Mouse (Mus musculus) cortical plate, adult 2 months (tissue): ENCODE measurements around the gene Nudt5.

ENCODE experiments used
- CTCF ChIP-seq: fragments of 200-500 bp; IDR thresholded peaks from 2 replicates; pipeline ENCODE4 v1.5.1; 2011; ENCODE audit warnings: mild to moderate bottlenecking, control low read depth, low read length; ENCODE audit not compliant: insufficient read depth; ENCODE audit errors: extremely low read depth
- POLR2A ChIP-seq: fragments of 200-500 bp; IDR thresholded peaks from 2 replicates; pipeline ENCODE4 v1.6.1; 2011; ENCODE audit warnings: mild to moderate bottlenecking, low read length, control low read depth; ENCODE audit not compliant: insufficient read depth; ENCODE audit errors: extremely low read depth

DNA sequence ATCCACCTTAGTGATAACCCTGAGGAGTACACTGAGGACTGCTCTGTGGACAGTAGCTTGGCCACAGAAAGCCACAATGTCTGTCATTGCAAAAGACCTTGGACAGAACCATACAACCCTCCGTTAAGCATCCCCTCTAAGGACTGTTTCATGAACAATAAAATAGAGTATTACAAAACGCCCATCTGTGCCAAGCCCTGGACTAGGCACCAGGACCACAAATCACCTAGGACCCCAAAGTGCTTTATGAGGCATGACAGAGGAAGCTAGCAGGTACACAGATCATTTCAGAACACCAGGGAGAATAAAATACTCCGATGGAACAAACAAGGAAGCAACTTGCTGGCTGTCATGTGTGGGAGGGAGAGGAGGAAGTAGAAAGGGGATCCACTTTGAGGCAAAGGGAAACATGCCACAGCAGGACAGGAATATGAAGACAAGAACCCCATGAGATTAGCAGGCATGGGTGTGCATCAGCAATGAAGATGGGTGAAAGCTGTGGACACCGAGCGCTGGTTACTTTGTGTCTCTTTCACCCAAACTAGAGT lies 33.5 kb upstream of the Nudt5 start:
- TF ChIP-seq CTCF = no peak
- no peak for TF ChIP-seq POLR2A
